Mouse (Mus musculus) thymus, postnatal 10 days (tissue): ENCODE measurements around the gene 3110001I22Rik.

ENCODE experiments used
- DNase-seq, 2 experiments: peaks; one replicate each; pipeline ENCODE4 v3.0.0; 2021; ENCODE audit warnings: low spot score in 2 of 2

The 3110001I22Rik gene

DNA sequence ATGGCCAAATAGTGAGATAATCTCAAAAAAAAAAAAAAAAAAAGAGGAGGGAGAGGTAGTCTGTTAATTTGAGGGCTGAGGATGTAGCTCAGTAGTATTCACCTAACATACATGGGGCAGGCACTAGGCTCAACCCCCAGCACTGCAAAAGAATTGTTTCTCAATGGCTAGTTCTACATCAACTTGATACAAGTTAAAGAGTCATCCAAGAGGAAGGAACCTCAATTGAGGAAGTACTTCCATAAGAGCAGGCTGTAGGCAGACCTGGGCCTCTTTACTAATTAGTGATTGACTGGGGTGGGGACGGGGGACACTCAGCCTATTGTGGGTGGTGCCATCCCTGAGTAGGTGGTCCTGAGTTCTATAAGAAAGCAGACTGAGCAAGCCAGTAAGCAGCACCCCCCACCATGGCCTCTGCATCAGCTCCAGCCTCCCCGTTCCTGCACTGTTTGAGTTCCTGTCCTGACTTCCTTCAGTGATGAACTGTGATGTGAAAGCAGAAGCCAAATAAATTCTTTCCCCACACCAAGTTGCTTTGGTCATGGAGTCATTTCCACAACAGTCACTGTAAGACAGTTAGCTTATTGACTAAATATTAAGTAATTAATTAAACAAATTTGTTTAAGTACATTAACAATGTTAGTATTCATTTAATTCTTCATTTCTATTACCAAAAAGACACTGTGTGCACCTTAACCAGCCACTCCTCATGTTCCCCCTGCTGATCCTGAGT, 45.3 kb downstream of the 3110001I22Rik start:
- DNase-seq, result no peak

DNA sequence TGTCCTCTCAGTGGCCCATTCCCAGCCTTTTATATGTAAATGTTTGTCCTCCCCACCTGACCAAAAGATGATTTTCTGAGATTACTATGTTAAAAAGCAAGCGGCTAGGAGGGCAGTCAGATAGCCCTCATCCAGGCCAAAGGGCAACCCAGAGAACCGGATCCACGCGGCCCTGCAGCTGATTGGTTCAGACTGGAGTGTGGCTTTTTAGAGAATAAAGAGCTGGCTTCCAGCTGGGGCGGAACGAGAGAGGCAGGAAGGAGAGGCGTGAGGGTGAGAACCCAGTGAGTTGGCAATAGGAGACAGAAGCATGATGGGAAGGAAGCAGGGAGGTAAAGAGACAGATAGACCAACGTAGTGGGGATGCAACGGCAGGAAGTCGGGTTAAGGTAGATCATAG, 51.2 kb downstream of the 3110001I22Rik start:
- DNase-seq, result peak in 1 of 2 experiments; percentile 13

DNA sequence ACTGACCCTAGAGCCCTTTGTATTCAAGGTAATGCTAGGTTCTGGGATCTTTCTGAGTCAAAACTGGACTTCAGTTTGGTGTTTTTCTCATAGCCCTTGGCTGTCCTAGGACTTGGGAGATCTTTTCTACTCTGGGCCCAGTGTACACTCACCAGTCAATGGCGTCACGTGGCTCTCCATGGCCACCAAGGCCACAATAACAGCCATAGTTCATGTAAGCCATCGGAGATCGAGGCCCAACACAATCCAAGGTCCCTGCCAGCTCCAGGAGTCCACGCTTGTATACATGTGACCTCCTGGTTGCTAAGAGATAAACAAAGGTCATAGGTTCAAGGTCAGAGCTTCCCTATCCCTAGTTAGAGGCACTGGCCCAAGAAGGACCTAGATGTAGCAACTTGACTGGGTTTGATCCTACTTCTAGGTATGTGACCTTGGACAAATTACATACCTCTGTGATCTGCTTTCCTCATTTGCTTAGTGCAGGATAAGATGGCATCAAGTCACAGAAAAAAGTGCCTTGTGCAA, 56.1 kb downstream of the 3110001I22Rik start:
- DNase-seq, result no peak
